Mouse (Mus musculus): Measurements from ENCODE around the gene Adcy9.

DNA sequence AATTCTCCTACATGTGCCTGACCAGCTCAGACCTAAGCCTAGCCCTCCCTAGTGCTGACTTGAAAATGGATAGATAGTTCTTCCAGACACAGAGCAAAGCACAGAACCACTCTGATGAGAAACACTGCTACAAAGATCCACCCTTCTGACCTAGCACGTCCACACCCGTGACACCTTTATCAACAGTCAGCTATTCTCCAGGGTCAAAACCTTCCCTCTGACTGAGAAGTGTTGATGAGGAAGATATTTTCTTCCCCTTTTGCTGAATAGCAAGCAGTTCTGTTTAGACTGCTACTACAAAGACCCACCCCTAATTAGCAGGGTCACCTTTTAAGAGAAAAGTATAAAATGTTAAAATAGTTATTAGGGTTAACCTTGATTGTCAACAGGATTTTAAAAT is 49.3 kb downstream of the Adcy9 start:
- TF ChIP-seq CTCF (IDR thresholded peaks at IDR 0.05; ENCODE audit: low read depth, low read length) (no peak), POLR2A (IDR thresholded peaks at IDR 0.05; ENCODE audit: extremely low read depth, insufficient read depth, low read length) (no peak)
